Mouse (Mus musculus) limb, embryonic 14.5 days (tissue): ENCODE measurements at regions not wholly inside any gene's neighbourhood (a gene's known extent, or its start where the extent isn't known, plus 50 kb on each side); places are given as distances from the start of the nearest gene placed in this dataset.

Experiments used
- ATAC-seq: fragments of 200-750 bp; cut with Nextera tagmentation; 2 replicates; pipeline ENCODE4 v1.8.0; 2017; ENCODE audit warnings: low read depth, moderate number of reproducible peaks, moderate TSS enrichment; ENCODE audit not compliant: low FRiP score
- DNase-seq: peaks from one replicate; pipeline ENCODE4 v3.0.0-alpha.2; 2015; ENCODE audit warnings: low spot score
- H3K27ac ChIP-seq: fragments of 300-500 bp; sonication (generic); replicated peaks from 2 replicates; pipeline ENCODE4 v1.5.1; 2014; ENCODE audit warnings: low read depth, mild to moderate bottlenecking, low read length, moderate library complexity, mixed read lengths
- H3K27me3 ChIP-seq: fragments of 300-500 bp; sonication (generic); 2 replicates; pipeline ENCODE4 v1.6.1; 2014; ENCODE audit warnings: low read length, mixed read lengths; ENCODE audit not compliant: control insufficient read depth, insufficient read depth
- H3K36me3 ChIP-seq: fragments of 300-500 bp; sonication (generic); 2 replicates; pipeline ENCODE4 v1.6.1; 2014; ENCODE audit warnings: mild to moderate bottlenecking, low read length, moderate library complexity, mixed read lengths; ENCODE audit not compliant: control insufficient read depth, insufficient read depth
- H3K4me1 ChIP-seq: fragments of 300-500 bp; sonication (generic); 2 replicates; pipeline ENCODE4 v1.6.1; 2014; ENCODE audit warnings: antibody characterized with exemption, low read length, mixed read lengths; ENCODE audit not compliant: control insufficient read depth, insufficient read depth
- H3K4me2 ChIP-seq: fragments of 300-500 bp; sonication (generic); replicated peaks from 2 replicates; pipeline ENCODE4 v1.6.1; 2014; ENCODE audit warnings: low read depth, mild to moderate bottlenecking, low read length, moderate library complexity; ENCODE audit not compliant: severe bottlenecking
- H3K4me3 ChIP-seq: fragments of 300-500 bp; sonication (generic); replicated peaks from 2 replicates; pipeline ENCODE4 v1.5.1; 2014; ENCODE audit warnings: low read length
- H3K9ac ChIP-seq: fragments of 300-500 bp; sonication (generic); 2 replicates; pipeline ENCODE4 v1.6.1; 2014; ENCODE audit warnings: mild to moderate bottlenecking, low read depth, low read length, moderate library complexity; ENCODE audit not compliant: severe bottlenecking
- H3K9me3 ChIP-seq: fragments of 300-500 bp; sonication (generic); 2 replicates; pipeline ENCODE4 v1.6.1; 2016; ENCODE audit warnings: low read length; ENCODE audit not compliant: control insufficient read depth
- POLR2A ChIP-seq: fragments of 200-500 bp; IDR thresholded peaks from 2 replicates; pipeline ENCODE4 v1.8.0; 2012; ENCODE audit warnings: inconsistent platforms, mild to moderate bottlenecking, moderate library complexity, borderline replicate concordance; ENCODE audit not compliant: insufficient read depth, insufficient read length; ENCODE audit errors: extremely low read depth
- whole genome bisulfite sequencing: fragments of 180-500 bp; shearing (Covaris S2); extraction: QIAGEN DNeasy Blood & Tissue Kit; methylation state at CpG from one replicate; pipeline ENCODE4 v1.1.7; 2014; 5-methylcytosine and 5-hydroxymethylcytosine counted together

- no peaks in the 10 kb centered on the region for H3K36me3 ChIP-seq
- WGBS: 66% methylated on average over 8 of the region's 8 CpGs
- H3K4me2 ChIP-seq: no peak overlapping the region
- H3K4me3 ChIP-seq: no peak overlapping the region
- DNase-seq (no peak), ATAC-seq (no peak)
- no peaks in the 10 kb centered on the region for H3K4me1 ChIP-seq
- H3K9me3 ChIP-seq: no peaks in the 10 kb centered on the region
- H3K27ac ChIP-seq: no peak overlapping the region
- H3K9ac ChIP-seq: no peak overlapping the region
- H3K27me3 ChIP-seq: no peaks in the 10 kb centered on the region
- no peak for TF ChIP-seq POLR2A
These were observed 1435.8 kb upstream of the A1bg start for GRCm38 (mm10) chr15:62358338-62359239.

GRCm38 (mm10) chr15:62353786-62354185 is 1431.0 kb upstream of the A1bg start:
- no peak for TF ChIP-seq POLR2A
- H3K9me3 ChIP-seq: no peaks in the 10 kb centered on the region
- H3K4me1 ChIP-seq: no peaks in the 10 kb centered on the region
- DNase-seq: no peak
- H3K27ac ChIP-seq: no peak overlapping the region
- no peak for ATAC-seq
- no peaks in the 10 kb centered on the region for H3K27me3 ChIP-seq
- WGBS: 81% methylated on average over 4 of the region's 4 CpGs
- H3K9ac ChIP-seq: no peak overlapping the region
- no peaks in the 10 kb centered on the region for H3K36me3 ChIP-seq
- no peak overlapping the region for H3K4me2 ChIP-seq
- H3K4me3 ChIP-seq: no peak overlapping the region

GRCm38 (mm10) chr15:62350862-62351757 is 1428.3 kb upstream of the A1bg start:
- Histone ChIP-seq H3K36me3 (no peaks in the 10 kb centered on the region), H3K27me3 (no peaks in the 10 kb centered on the region), H3K27ac (no peak overlapping the region), H3K4me2 (no peak overlapping the region), H3K4me3 (no peak overlapping the region), H3K9ac (no peak overlapping the region), H3K9me3 (no peaks in the 10 kb centered on the region), H3K4me1 (no peaks in the 10 kb centered on the region)
- no peak for TF ChIP-seq POLR2A
- ATAC-seq (no peak), DNase-seq (no peak)
- 78% methylated on average over 6 of the region's 6 CpGs for whole genome bisulfite sequencing

DNA sequence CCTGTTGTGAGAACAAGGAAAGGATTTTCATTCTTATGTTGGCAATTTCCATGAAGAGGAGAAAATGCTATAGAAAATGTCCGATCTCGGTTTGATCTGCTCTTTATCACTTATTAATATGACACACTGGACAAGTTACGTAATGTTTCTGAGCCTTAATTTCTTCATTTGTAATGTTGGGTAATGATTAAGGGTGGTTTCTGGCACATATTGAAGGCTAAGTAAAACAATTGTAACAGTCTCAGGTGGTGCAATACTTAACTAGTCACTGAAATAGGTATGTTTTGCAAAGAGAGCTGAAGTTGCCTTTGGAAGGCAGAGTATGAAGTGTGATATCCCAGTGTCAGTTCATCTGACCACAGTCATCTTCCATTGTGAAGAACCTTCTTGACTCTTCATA is 1427.2 kb upstream of the A1bg start:
- WGBS: 97% methylated on average over 3 of the region's 3 CpGs
- Histone ChIP-seq H3K36me3 (no peaks in the 10 kb centered on the region), H3K4me3 (no peak overlapping the region), H3K4me2 (no peak overlapping the region), H3K9ac (no peak overlapping the region), H3K27ac (no peak overlapping the region), H3K9me3 (no peaks in the 10 kb centered on the region), H3K27me3 (no peaks in the 10 kb centered on the region), H3K4me1 (no peaks in the 10 kb centered on the region)
- no peak for TF ChIP-seq POLR2A
- ATAC-seq (no peak), DNase-seq (no peak)

GRCm38 (mm10) chr15:62348956-62349355 is 1426.1 kb upstream of the A1bg start:
- WGBS: 91% methylated on average over 2 of the region's 2 CpGs
- no peaks in the 10 kb centered on the region for H3K36me3 ChIP-seq

More at GRCm38 (mm10) chr15:62348956-62349355, 1426.1 kb upstream of the A1bg start:
- no peak for DNase-seq
- no peak overlapping the region for H3K4me2 ChIP-seq
- no peak overlapping the region for H3K27ac ChIP-seq
- ATAC-seq: no peak
- no peak overlapping the region for H3K9ac ChIP-seq
- no peaks in the 10 kb centered on the region for H3K27me3 ChIP-seq
- H3K4me1 ChIP-seq: no peaks in the 10 kb centered on the region
- no peaks in the 10 kb centered on the region for H3K9me3 ChIP-seq
- no peak for TF ChIP-seq POLR2A
- H3K4me3 ChIP-seq: no peak overlapping the region
